In genomic region chr1:151429316-151429715, GRCm38 (mm10) we compare ENCODE assay signal across 8 mouse cellular contexts. TPM values are rescaled to one million over a fixed set of nuclear protein-coding genes. Genes with fewer than 3 reads are reported as not detected.
DNase-seq lines count a peak whose midpoint lies in the region; ATAC-seq and TF ChIP-seq lines count a peak whose summit lies in the region.

No protein-coding gene starts in this region.

- peak overlapping the region; percentile 73 for H3K4me2 ChIP-seq in forebrain, embryonic 13.5 days
- H3K4me2 ChIP-seq in liver, embryonic 15.5 days: peak overlapping the region; percentile 67

- no peaks in the 10 kb centered on the region for H3K9me3 ChIP-seq in forebrain, embryonic 13.5 days (replicated peaks)
- H3K9me3 ChIP-seq in liver, embryonic 15.5 days (replicated peaks): no peaks in the 10 kb centered on the region

- no peak for ATAC-seq in forebrain, embryonic 13.5 days
- ATAC-seq in liver, embryonic 15.5 days (ENCODE audit: insufficient read depth): no peak

- no peaks in the 10 kb centered on the region for H3K79me2 ChIP-seq in heart, adult 2 months (replicated peaks; ENCODE audit: control insufficient read depth, insufficient read depth, low read length)

- no peak for TF ChIP-seq CTCF in heart, adult 2 months (IDR thresholded peaks at IDR 0.05)

- H3K27ac ChIP-seq in heart, adult 2 months: peak overlapping the region; percentile 95
- H3K27ac ChIP-seq in forebrain, embryonic 13.5 days: peak overlapping the region; percentile 96
- peak overlapping the region; percentile 97 for H3K27ac ChIP-seq in liver, embryonic 15.5 days (replicated peaks)

- peak overlapping the region; percentile 65 for H3K4me3 ChIP-seq in heart, adult 2 months
- H3K4me3 ChIP-seq in forebrain, embryonic 13.5 days: peak overlapping the region; percentile 94
- H3K4me3 ChIP-seq in liver, embryonic 15.5 days (replicated peaks): peak overlapping the region; percentile 99

- DNase-seq in heart, adult 2 months: no peak
- DNase-seq in heart, adult 9 months (ENCODE audit: low spot score in 2 of 2): no peak
- peak; percentile 23 for DNase-seq in CD4-positive, CD25-positive, alpha-beta regulatory T cell, adult 2 months (ENCODE audit: low read depth, low spot score)
- no peak for DNase-seq in right cerebral cortex, postnatal 36 days (ENCODE audit: low spot score in 2 of 2)
- no peak for DNase-seq in urinary bladder, adult 18-20 months (ENCODE audit: low spot score in 2 of 2)
- DNase-seq in spleen, adult 12 weeks (ENCODE audit: low spot score): no peak

- H3K4me1 ChIP-seq in heart, adult 2 months (ENCODE audit: control insufficient read depth, insufficient read depth, low read length): peaks cover 1% of the 10 kb centered on the region
- peaks cover 19% of the 10 kb centered on the region for H3K4me1 ChIP-seq in forebrain, embryonic 13.5 days
- H3K4me1 ChIP-seq in liver, embryonic 15.5 days (replicated peaks): peaks cover 23% of the 10 kb centered on the region

- peaks cover 13% of the 10 kb centered on the region for H3K36me3 ChIP-seq in heart, adult 2 months (ENCODE audit: control insufficient read depth, insufficient read depth, low read length)
- H3K36me3 ChIP-seq in forebrain, embryonic 13.5 days (ENCODE audit: poor library complexity, severe bottlenecking): peaks cover 7% of the 10 kb centered on the region
- peaks cover 6% of the 10 kb centered on the region for H3K36me3 ChIP-seq in liver, embryonic 15.5 days (replicated peaks)

- 17% methylated on average over 9 of the region's 9 CpGs for WGBS in heart, adult 2 months
- 37% methylated on average over 9 of the region's 9 CpGs for WGBS in forebrain, embryonic 13.5 days
- WGBS in liver, embryonic 15.5 days (ENCODE audit: insufficient replicate concordance): 34% methylated on average over 9 of the region's 9 CpGs

- intact Hi-C loops in heart, adult 2 months (cut with DNase I): loop anchor here (5.0 kb wide), 1 partner anchor 1037 kb away; the partner anchor contains the start of genes Odr4 and Tpr

- H3K27me3 ChIP-seq in heart, adult 2 months (ENCODE audit: control insufficient read depth, insufficient read depth, low read length): no peaks in the 10 kb centered on the region
- no peaks in the 10 kb centered on the region for H3K27me3 ChIP-seq in forebrain, embryonic 13.5 days
- H3K27me3 ChIP-seq in liver, embryonic 15.5 days: no peaks in the 10 kb centered on the region

- H3K9ac ChIP-seq in heart, adult 2 months (ENCODE audit: low read depth, low read length): peak overlapping the region; percentile 86
- peak overlapping the region; percentile 94 for H3K9ac ChIP-seq in forebrain, embryonic 13.5 days
- peak overlapping the region; percentile 97 for H3K9ac ChIP-seq in liver, embryonic 15.5 days

- no peak for TF ChIP-seq EP300 in heart, adult 2 months (IDR thresholded peaks at IDR 0.05; ENCODE audit: insufficient read depth, low read depth, low read length)

- TF ChIP-seq POLR2A in heart, adult 2 months (IDR thresholded peaks at IDR 0.05; ENCODE audit: insufficient read depth, low read depth, low read length): no peak

RNA-seq across cellular contexts. Expression of gene Trmt1l, which starts 1.0 kb away (rescaled TPM):
- 10 to 100 TPM; 20.9 to 22.3 TPM for total RNA-seq in heart, adult 2 months (2021)
- 12.5 and 17.6 TPM in 2 replicates for polyA plus RNA-seq in heart, adult 2 months (2012; rRNA removed)
- 48.4 and 51.3 TPM in 2 replicates for polyA plus RNA-seq in forebrain, embryonic 13.5 days (2015; fragmentation: Nextera tagmentation; extraction: Ambion mirVana)
- polyA plus RNA-seq in liver, embryonic 15.5 days (2015; fragmentation: Nextera tagmentation; extraction: Ambion mirVana): 15.2 and 16.0 TPM in 2 replicates

RNA-seq across cellular contexts. Expression of gene Swt1, which starts 1.1 kb away (rescaled TPM):
- 10 to 100 TPM in 1 of 2 experiments, 1 to 10 TPM in 1; 9.0 to 10.5 TPM for total RNA-seq in heart, adult 2 months (2021)
- 4.5 and 7.3 TPM in 2 replicates for polyA plus RNA-seq in heart, adult 2 months (2012; rRNA removed)
- 26.9 and 30.0 TPM in 2 replicates for polyA plus RNA-seq in forebrain, embryonic 13.5 days (2015; fragmentation: Nextera tagmentation; extraction: Ambion mirVana)
- 12.1 and 15.4 TPM in 2 replicates for polyA plus RNA-seq in liver, embryonic 15.5 days (2015; fragmentation: Nextera tagmentation; extraction: Ambion mirVana)
